Mouse (Mus musculus) kidney, postnatal 0 days (tissue): Measurements from ENCODE around the gene Hoxb8. TPM values are rescaled to one million over a fixed set of nuclear protein-coding genes. Genes with fewer than 3 reads are reported as not detected.
A peak's percentile ranks its signal among the peaks of the same experiment; 100 is the strongest.

Experiments
- ATAC-seq: fragments of 200-750 bp; cut with Nextera tagmentation; replicated peaks from 2 replicates; pipeline ENCODE4 v1.8.0; 2017; ENCODE audit warnings: low read depth, moderate number of reproducible peaks, moderate TSS enrichment, moderate library complexity; ENCODE audit not compliant: low FRiP score
- DNase-seq: peaks from one replicate; pipeline ENCODE4 v3.0.0-alpha.2; 2016; ENCODE audit warnings: low spot score
- H3K27ac ChIP-seq: fragments of 300-500 bp; sonication (generic); 2 replicates; pipeline ENCODE4 v1.5.1; 2014; ENCODE audit warnings: mild to moderate bottlenecking
- H3K27me3 ChIP-seq: fragments of 300-500 bp; sonication (generic); 2 replicates; pipeline ENCODE4 v1.6.1; 2014; ENCODE audit warnings: low read length, mixed read lengths; ENCODE audit not compliant: insufficient read depth
- H3K36me3 ChIP-seq: fragments of 300-500 bp; sonication (generic); 2 replicates; pipeline ENCODE4 v1.6.1; 2014; ENCODE audit warnings: low read length, mixed read lengths; ENCODE audit not compliant: insufficient read depth
- H3K4me1 ChIP-seq: fragments of 300-500 bp; sonication (generic); replicated peaks from 2 replicates; pipeline ENCODE4 v1.6.1; 2014; ENCODE audit warnings: antibody characterized with exemption, low read length, mixed read lengths; ENCODE audit not compliant: insufficient read depth
- H3K4me2 ChIP-seq: fragments of 300-500 bp; sonication (generic); 2 replicates; pipeline ENCODE4 v1.6.1; 2014; ENCODE audit warnings: mild to moderate bottlenecking, low read length, moderate library complexity, mixed read lengths
- H3K4me3 ChIP-seq: fragments of 300-500 bp; sonication (generic); replicated peaks from 2 replicates; pipeline ENCODE4 v1.5.1; 2014; ENCODE audit warnings: low read depth, low read length
- H3K9ac ChIP-seq: fragments of 300-500 bp; sonication (generic); 2 replicates; pipeline ENCODE4 v1.6.1; 2014; ENCODE audit warnings: low read depth, low read length
- H3K9me3 ChIP-seq: fragments of 300-500 bp; sonication (generic); replicated peaks from 2 replicates; pipeline ENCODE4 v1.6.1; 2016; ENCODE audit warnings: low read length, inconsistent platforms, mixed read lengths
- CTCF ChIP-seq: IDR thresholded peaks from 2 replicates; pipeline ENCODE4 v1.5.1; 2016; ENCODE audit warnings: antibody characterized with exemption, low read depth, mild to moderate bottlenecking, moderate library complexity
- WGBS: fragments of 180-500 bp; shearing (Covaris S2); extraction: QIAGEN DNeasy Blood & Tissue Kit; methylation state at CpG from one replicate; pipeline ENCODE4 v1.1.7; 2014; 5-methylcytosine and 5-hydroxymethylcytosine counted together
- polyA plus RNA-seq: library from polyadenylated mRNA; unstranded; fragments of >200 nt; fragmentation: Nextera tagmentation; extraction: Ambion mirVana; gene quantifications from 2 replicates; pipeline ENCODE4 v1.2.1, GENCODE M21; 2015

The Hoxb8 gene
- polyA plus RNA-seq, 1 experiment from 2014 or later: 12.2 TPM

DNA sequence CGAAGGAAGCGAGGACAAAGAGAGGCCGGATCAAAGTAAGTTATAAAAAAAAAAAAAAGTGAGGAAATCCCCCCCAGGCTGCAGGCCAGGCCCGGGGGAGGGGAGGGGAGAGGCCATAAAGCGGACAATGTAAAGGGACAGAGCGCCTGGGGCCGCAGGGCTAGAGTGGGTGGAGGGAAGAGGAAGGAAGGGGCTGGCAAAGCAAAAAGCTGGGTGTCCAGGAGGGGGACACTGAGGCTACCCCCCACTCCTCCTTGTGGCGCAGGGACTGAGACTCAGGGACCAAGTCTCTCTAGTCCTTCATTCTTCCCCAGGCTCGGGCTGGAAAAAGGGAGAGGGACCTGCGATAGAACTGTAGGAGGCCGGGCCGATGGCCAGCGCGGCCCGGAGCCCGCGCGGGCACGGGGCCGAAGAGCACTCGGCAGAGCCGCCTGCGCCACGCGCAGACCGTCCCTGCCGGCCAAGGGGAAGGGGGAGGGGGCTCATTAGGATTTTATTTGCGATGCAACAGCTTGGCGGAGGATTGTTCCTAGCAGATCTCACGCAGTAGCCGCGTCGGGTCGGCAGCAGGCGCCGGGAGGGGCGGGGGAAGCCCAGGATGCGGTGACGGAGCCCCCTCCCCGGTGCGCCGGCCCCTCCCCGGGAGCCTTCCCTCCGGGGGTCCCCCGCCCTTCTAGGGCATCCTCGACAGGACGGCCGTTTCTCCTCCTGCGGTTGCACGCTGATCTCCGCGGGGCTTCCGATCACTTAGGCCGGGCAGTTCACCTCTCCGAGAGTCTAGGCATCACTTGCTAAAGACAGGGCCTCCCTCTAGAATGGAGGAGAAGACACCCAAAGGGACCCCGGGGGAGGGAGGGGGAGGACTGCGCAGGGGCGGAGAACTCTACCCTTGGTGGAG lies 9.4 kb upstream of the Hoxb8 start:
- peak; percentile 21 for ATAC-seq
- Histone ChIP-seq H3K27me3 (no peaks in the 10 kb centered on the region), H3K4me2 (peak overlapping the region; percentile 66), H3K4me1 (peaks cover 20% of the 10 kb centered on the region), H3K4me3 (peak overlapping the region; percentile 53), H3K9me3 (no peaks in the 10 kb centered on the region), H3K27ac (peak overlapping the region; percentile 92), H3K9ac (peak overlapping the region; percentile 72), H3K36me3 (peaks cover 3% of the 10 kb centered on the region; the same call in 1 of the 2 replicates)
- peak; percentile 79 for DNase-seq
- under 1% methylated on average over 58 of the region's 58 CpGs for WGBS
- no peak for TF ChIP-seq CTCF

DNA sequence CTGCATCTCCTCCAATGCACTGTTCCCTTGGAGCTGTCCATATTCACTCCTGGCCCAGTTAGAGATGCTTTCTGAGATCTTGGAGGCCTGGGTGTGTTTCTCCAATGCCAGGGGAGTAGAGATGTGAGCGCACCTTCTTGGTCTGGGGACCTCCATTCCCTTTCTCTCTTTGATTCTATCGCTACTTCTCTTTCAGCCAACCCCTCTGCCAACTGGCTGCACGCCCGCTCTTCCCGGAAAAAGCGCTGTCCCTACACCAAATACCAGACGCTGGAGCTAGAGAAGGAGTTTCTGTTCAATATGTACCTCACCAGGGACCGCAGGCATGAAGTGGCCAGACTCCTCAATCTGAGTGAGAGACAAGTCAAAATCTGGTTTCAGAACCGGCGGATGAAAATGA lies 7.3 kb upstream of the Hoxb8 start:
- WGBS: 40% methylated on average over 10 of the region's 10 CpGs
- peaks cover 25% of the 10 kb centered on the region for H3K4me1 ChIP-seq

DNA sequence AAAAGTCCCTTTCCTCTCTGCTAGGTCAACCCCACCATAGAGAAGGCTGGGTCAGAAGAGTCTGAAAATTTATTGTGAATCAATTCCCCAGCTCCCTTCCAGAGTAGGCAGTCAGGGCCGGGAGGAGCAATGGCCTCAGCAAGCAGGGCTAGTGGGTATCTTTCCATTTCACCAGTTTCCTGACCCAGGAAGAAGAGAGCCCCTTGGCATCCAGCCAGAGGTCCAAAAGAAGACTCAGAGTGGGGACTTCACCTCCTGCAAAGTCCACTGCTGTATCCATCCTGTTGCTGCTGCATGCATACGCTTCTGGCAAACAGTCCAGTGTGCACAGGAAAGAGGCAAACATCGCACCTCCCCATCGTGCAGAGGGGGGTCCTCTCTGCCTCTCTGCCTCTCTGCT lies 5.8 kb upstream of the Hoxb8 start:
- TF ChIP-seq CTCF: no peak
- ATAC-seq (no peak), DNase-seq (peak; percentile 37)
- Histone ChIP-seq H3K27me3 (no peaks in the 10 kb centered on the region), H3K4me2 (no peak overlapping the region), H3K36me3 (no peaks in the 10 kb centered on the region), H3K4me3 (no peak overlapping the region), H3K9me3 (no peaks in the 10 kb centered on the region), H3K27ac (0 out of 2 replicates have a peak overlapping the region, but pooled peaks have one; percentile 9), H3K4me1 (peaks cover 17% of the 10 kb centered on the region; the same call in 1 of the 2 replicates), H3K9ac (no peak overlapping the region)
- 30% methylated on average over 4 of the region's 4 CpGs for WGBS

More for the DNA sequence above, 7.3 kb upstream of the Hoxb8 start:
- H3K4me2 ChIP-seq: peak overlapping the region; percentile 66; the same call in 1 of the 2 replicates
- H3K9ac ChIP-seq: no peak overlapping the region
- H3K27me3 ChIP-seq: no peaks in the 10 kb centered on the region
- no peak for ATAC-seq
- TF ChIP-seq CTCF: no peak
- H3K27ac ChIP-seq: no peak overlapping the region
- no peak for DNase-seq
- no peak overlapping the region for H3K4me3 ChIP-seq
- no peaks in the 10 kb centered on the region for H3K36me3 ChIP-seq
- H3K9me3 ChIP-seq: no peaks in the 10 kb centered on the region

DNA sequence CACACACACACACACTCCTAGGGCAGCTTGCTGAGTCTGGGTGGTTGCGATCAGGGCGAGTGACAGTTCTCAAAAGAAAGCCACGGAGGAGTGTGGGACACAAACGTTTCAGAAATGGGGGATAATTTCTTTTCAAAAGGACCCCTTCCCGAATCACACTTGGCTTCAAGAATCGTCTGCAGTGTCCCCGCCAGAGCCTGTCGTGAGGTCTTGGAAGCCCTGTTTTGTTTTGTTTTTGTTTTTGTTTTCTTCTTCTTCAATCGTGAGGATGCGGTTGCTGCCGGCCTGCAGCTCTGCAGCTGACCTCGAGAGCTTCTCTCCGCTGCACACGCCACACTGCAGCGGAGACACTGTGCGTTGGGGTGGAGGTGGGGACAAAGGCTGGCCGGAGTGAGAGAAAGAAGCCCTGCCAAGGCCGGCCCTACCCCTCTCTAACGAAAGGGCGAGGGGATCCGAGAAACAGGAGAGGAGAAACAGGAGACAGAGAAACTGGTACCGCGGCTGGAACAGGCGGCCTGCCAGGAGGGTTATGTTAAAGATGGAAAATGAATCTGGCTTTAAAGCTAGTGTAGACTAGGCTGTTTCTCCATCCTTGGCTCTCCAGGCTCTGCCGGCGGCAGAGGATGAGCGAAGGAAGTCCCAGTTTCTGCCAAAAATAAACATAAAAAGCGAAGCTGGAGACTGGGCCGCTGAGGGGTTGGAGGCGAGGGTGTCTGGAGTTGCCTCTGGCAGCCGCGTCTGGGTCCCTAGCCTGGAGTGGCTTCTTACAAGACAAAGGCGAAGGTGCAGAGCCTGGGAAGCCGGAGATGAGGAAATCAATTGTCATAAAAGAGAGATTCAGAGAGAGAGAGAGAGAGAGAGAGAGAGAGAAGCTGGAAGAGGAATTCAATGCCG lies 4.3 kb upstream of the Hoxb8 start:
- H3K4me2 ChIP-seq: peak overlapping the region; percentile 96
- DNase-seq: peak; percentile 67
- H3K9me3 ChIP-seq: no peaks in the 10 kb centered on the region
- no peaks in the 10 kb centered on the region for H3K36me3 ChIP-seq
- TF ChIP-seq CTCF: no peak
- peak overlapping the region; percentile 33 for H3K4me3 ChIP-seq
- ATAC-seq: no peak
- peaks cover 22% of the 10 kb centered on the region; the same call in 1 of the 2 replicates for H3K4me1 ChIP-seq
- H3K27me3 ChIP-seq: no peaks in the 10 kb centered on the region
- H3K9ac ChIP-seq: peak overlapping the region; percentile 48
- 5% methylated on average over 35 of the region's 35 CpGs for WGBS
- peak overlapping the region; percentile 74 for H3K27ac ChIP-seq

- H3K27me3 ChIP-seq: no peaks in the 10 kb centered on the region
- H3K4me2 ChIP-seq: peak overlapping the region; percentile 96
- peak overlapping the region; percentile 48; the same call in 1 of the 2 replicates for H3K9ac ChIP-seq
- DNase-seq (no peak), ATAC-seq (no peak)
- no peaks in the 10 kb centered on the region for H3K36me3 ChIP-seq
- peak overlapping the region; percentile 33; the same call in 1 of the 2 replicates for H3K4me3 ChIP-seq
- H3K27ac ChIP-seq: peak overlapping the region; percentile 74; the same call in 1 of the 2 replicates
- peaks cover 22% of the 10 kb centered on the region; the same call in 1 of the 2 replicates for H3K4me1 ChIP-seq
- 8% methylated on average over 14 of the region's 14 CpGs for WGBS
- no peaks in the 10 kb centered on the region for H3K9me3 ChIP-seq
- no peak for TF ChIP-seq CTCF
Measured at GRCm38 (mm10) chr11:96278324-96278723, 3.4 kb upstream of the Hoxb8 start.

DNA sequence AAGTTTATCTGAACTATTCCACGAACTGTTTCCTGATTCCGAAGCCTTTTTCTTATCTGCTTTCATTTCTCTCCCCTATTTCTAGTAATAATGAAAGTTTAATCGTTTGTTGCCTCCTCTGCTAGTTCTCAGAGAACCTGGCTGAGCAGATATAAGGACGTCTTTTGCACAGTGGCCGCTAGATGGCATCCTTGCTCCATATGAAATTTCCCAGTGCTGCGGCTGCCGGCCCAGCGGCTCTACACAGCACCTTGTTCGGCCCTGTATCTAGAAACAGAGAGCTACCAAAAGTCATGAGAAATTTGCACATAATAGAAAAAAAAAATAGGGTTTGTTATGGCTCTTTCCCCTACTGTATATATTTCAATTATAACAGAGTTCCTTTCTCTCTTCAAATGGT lies 2.9 kb upstream of the Hoxb8 start:
- Histone ChIP-seq H3K27me3 (no peaks in the 10 kb centered on the region), H3K27ac (peak overlapping the region; percentile 74; the same call in 1 of the 2 replicates), H3K4me2 (peak overlapping the region; percentile 96), H3K9ac (peak overlapping the region; percentile 98), H3K9me3 (no peaks in the 10 kb centered on the region), H3K4me1 (peaks cover 22% of the 10 kb centered on the region; the same call in 1 of the 2 replicates), H3K4me3 (peak overlapping the region; percentile 33; the same call in 1 of the 2 replicates), H3K36me3 (no peaks in the 10 kb centered on the region)
- TF ChIP-seq CTCF: peak; percentile 93
- DNase-seq: peak; percentile 95
- ATAC-seq: 0 out of 2 replicates have a peak, but pooled peaks have one; percentile 47
- WGBS: under 1% methylated on average over 9 of the region's 9 CpGs
